Mouse (Mus musculus) CH12.LX (cell line): Measurements from ENCODE around the gene Zc3h15. TPM values are rescaled to one million over a fixed set of nuclear protein-coding genes. Genes with fewer than 3 reads are reported as not detected.

Experiments
- DNase-seq: peaks from one replicate; pipeline ENCODE4 v3.0.0-alpha.2; 2013; ENCODE audit errors: extremely low read depth
- H3K27ac ChIP-seq: 2 replicates; pipeline ENCODE4 v1.5.1; 2012; ENCODE audit warnings: low read depth, mild to moderate bottlenecking, control low read depth, moderate library complexity; ENCODE audit not compliant: insufficient read depth
- H3K27me3 ChIP-seq: replicated peaks from 2 replicates; pipeline ENCODE3; 2012; ENCODE audit warnings: inconsistent platforms
- H3K36me3 ChIP-seq, 2 experiments: replicated peaks in 1 of 2; 2 replicates each; pipeline versions ENCODE3 to v1.6.1; 2012; ENCODE audit warnings: inconsistent platforms in 1 of 2, low read length in 1 of 2, mild to moderate bottlenecking in 1 of 2, mixed read lengths in 1 of 2, moderate library complexity in 1 of 2; ENCODE audit not compliant: control insufficient read depth in 1 of 2, insufficient read depth in 1 of 2
- H3K4me1 ChIP-seq, 2 experiments: 2 replicates each; pipeline ENCODE4 v1.6.1; 2012; ENCODE audit warnings: inconsistent platforms in 1 of 2, moderate library complexity in 1 of 2; ENCODE audit not compliant: insufficient read depth in 2 of 2, control insufficient read depth in 1 of 2
- H3K4me2 ChIP-seq: 2 replicates; pipeline ENCODE4 v1.6.1; 2012; ENCODE audit warnings: low read depth, mild to moderate bottlenecking, control low read depth; ENCODE audit not compliant: poor library complexity, insufficient read depth, severe bottlenecking
- H3K4me3 ChIP-seq, 3 experiments: fragments of 150-350 bp in 1 of 3; sonication (generic) in 1 of 3; replicated peaks in 1 of 3; 2 replicates each; pipeline versions ENCODE3 to v1.5.1; 2011 to 2012; ENCODE audit warnings: low read depth in 2 of 3, low read length in 2 of 3, mild to moderate bottlenecking in 2 of 3, moderate library complexity in 2 of 3, control low read depth in 1 of 3, improper control_type of control experiment in 1 of 3, inconsistent platforms in 1 of 3, mixed read lengths in 1 of 3; ENCODE audit not compliant: poor library complexity in 1 of 3
- H3K79me2 ChIP-seq: replicated peaks from 2 replicates; pipeline ENCODE4 v1.6.1; 2012; ENCODE audit warnings: mild to moderate bottlenecking, moderate library complexity; ENCODE audit not compliant: control insufficient read depth, poor library complexity, insufficient read depth, severe bottlenecking; ENCODE audit errors: extremely low read depth
- H3K9ac ChIP-seq: 2 replicates; pipeline ENCODE4 v1.6.1; 2012; ENCODE audit warnings: low read depth, mild to moderate bottlenecking, control low read depth, moderate library complexity; ENCODE audit not compliant: insufficient read depth
- H3K9me3 ChIP-seq: replicated peaks from 2 replicates; pipeline ENCODE3; 2012; ENCODE audit warnings: low read length, inconsistent platforms, mixed read lengths
- BHLHE40 ChIP-seq: IDR thresholded peaks from 2 replicates; pipeline ENCODE4 v1.6.1; 2011; ENCODE audit warnings: mild to moderate bottlenecking, low read depth, low read length, improper control_type of control experiment
- CHD1 ChIP-seq: IDR thresholded peaks from 2 replicates; pipeline ENCODE4 v1.6.1; 2012; ENCODE audit warnings: low read depth, low read length, improper control_type of control experiment, inconsistent platforms
- CHD2 ChIP-seq: IDR thresholded peaks from 2 replicates; pipeline ENCODE4 v1.6.1; 2011; ENCODE audit warnings: low read length, improper control_type of control experiment
- CTCF ChIP-seq, 2 experiments: IDR thresholded peaks in 1 of 2; conservative IDR thresholded peaks in 1 of 2; 2 replicates each; pipeline ENCODE4 v1.5.1; 2011 to 2012; ENCODE audit warnings: low read depth in 2 of 2, low read length in 2 of 2, improper control_type of control experiment in 1 of 2, inconsistent platforms in 1 of 2, mild to moderate bottlenecking in 1 of 2, moderate library complexity in 1 of 2
- E2F4 ChIP-seq: IDR thresholded peaks from 2 replicates; pipeline ENCODE4 v1.6.1; 2011; ENCODE audit warnings: low read depth, low read length, improper control_type of control experiment; ENCODE audit not compliant: insufficient replicate concordance
- ELF1 ChIP-seq: IDR thresholded peaks from 2 replicates; pipeline ENCODE4 v1.6.1; 2014; ENCODE audit warnings: low read depth, mild to moderate bottlenecking, inconsistent platforms, low read length, improper control_type of control experiment
- EP300 ChIP-seq: IDR thresholded peaks from 2 replicates; pipeline ENCODE4 v1.6.1; 2011; ENCODE audit warnings: low read length, improper control_type of control experiment
- ETS1 ChIP-seq: conservative IDR thresholded peaks from 2 replicates; pipeline ENCODE4 v1.6.1; 2012; ENCODE audit warnings: low read depth, mild to moderate bottlenecking, inconsistent platforms, low read length, improper control_type of control experiment, moderate library complexity
- GABPA ChIP-seq: IDR thresholded peaks from 2 replicates; pipeline ENCODE4 v1.6.1; 2012; ENCODE audit warnings: low read depth, low read length, improper control_type of control experiment, inconsistent platforms; ENCODE audit not compliant: insufficient replicate concordance
- HCFC1 ChIP-seq: IDR thresholded peaks from 2 replicates; pipeline ENCODE4 v1.6.1; 2012; ENCODE audit warnings: low read depth, mild to moderate bottlenecking, inconsistent platforms, low read length, improper control_type of control experiment
- MAX ChIP-seq: IDR thresholded peaks from 2 replicates; pipeline ENCODE4 v1.6.1; 2011; ENCODE audit warnings: low read length, improper control_type of control experiment
- MXI1 ChIP-seq: IDR thresholded peaks from 2 replicates; pipeline ENCODE4 v1.6.1; 2011; ENCODE audit warnings: mild to moderate bottlenecking, low read depth, low read length, improper control_type of control experiment
- NELFE ChIP-seq: IDR thresholded peaks from 2 replicates; pipeline ENCODE4 v1.6.1; 2011; ENCODE audit warnings: low read depth, low read length, improper control_type of control experiment
- PAX5 ChIP-seq: IDR thresholded peaks from 2 replicates; pipeline ENCODE4 v1.6.1; 2012; ENCODE audit warnings: low read length, inconsistent platforms, mixed read lengths
- POLR2A ChIP-seq: IDR thresholded peaks from 2 replicates; pipeline ENCODE4 v1.6.1; 2011; ENCODE audit warnings: low read depth, mild to moderate bottlenecking, improper control_type of control experiment, low read length
- POLR2AphosphoS2 ChIP-seq: IDR thresholded peaks from 2 replicates; pipeline ENCODE4 v1.6.1; 2011; ENCODE audit warnings: low read depth, low read length, improper control_type of control experiment
- TBP ChIP-seq: conservative IDR thresholded peaks from 2 replicates; pipeline ENCODE4 v1.6.1; 2011; ENCODE audit warnings: low read depth, low read length, improper control_type of control experiment
- TCF12 ChIP-seq: IDR thresholded peaks from 2 replicates; pipeline ENCODE4 v1.6.1; 2014; ENCODE audit warnings: low read depth, mild to moderate bottlenecking, inconsistent platforms, low read length, improper control_type of control experiment
- UBTF ChIP-seq: IDR thresholded peaks from 2 replicates; pipeline ENCODE4 v1.6.1; 2012; ENCODE audit warnings: low read depth, mild to moderate bottlenecking, inconsistent platforms, low read length, improper control_type of control experiment, moderate library complexity
- ZC3H11A ChIP-seq: IDR thresholded peaks from 2 replicates; pipeline ENCODE4 v1.6.1; 2012; ENCODE audit warnings: low read depth, mild to moderate bottlenecking, inconsistent platforms, low read length, improper control_type of control experiment
- ZMIZ1 ChIP-seq: IDR thresholded peaks from 2 replicates; pipeline ENCODE4 v1.6.1; 2012; ENCODE audit warnings: low read depth, mild to moderate bottlenecking, inconsistent platforms, low read length, improper control_type of control experiment
- dilution Hi-C: fragments of 300-500 bp; cut with MboI; formaldehyde crosslinking; loops from 2 replicates; pipeline ENCODE4 v1.14.3; 2020; ENCODE audit warnings: low sequenced_read_pairs; ENCODE audit not compliant: extremely low pct_unique_long_range_greater_than_20kb, extremely low pct_ligation_motif_present
- in situ Hi-C: fragments of 300-500 bp; cut with MboI; formaldehyde crosslinking; loops from 3 replicates; pipeline ENCODE4 v1.14.3; 2019; ENCODE audit warnings: low sequenced_read_pairs, low pct_ligation_motif_present, low pct_unique_long_range_greater_than_20kb, mixed read lengths
- polyA plus RNA-seq: library from polyadenylated mRNA; unstranded; fragments of >175 nt; gene quantifications from 2 replicates; pipeline ENCODE4 v1.2.1, GENCODE M21; 2012; ENCODE audit warnings: low read depth; ENCODE audit not compliant: insufficient read length
- total RNA-seq, 2 experiments: library from RNA; depleted of rRNA; stranded (reverse); fragments of 300-350 nt in 1 of 2; fragments of >200 nt in 1 of 2; gene quantifications; 2 replicates each; pipeline ENCODE4 v1.2.3; 2012 to 2014

Gene Zc3h15
- total and polyA plus RNA-seq, 3 experiments = 172 to 277 (median 233) TPM

GRCm38 (mm10) chr2:83667430-83667829 lies 23.2 kb downstream of the Zc3h15 start:
- Histone ChIP-seq H3K27me3 (no peaks in the 10 kb centered on the region), H3K9ac (no peak overlapping the region), H3K4me1 (no peaks in the 10 kb centered on the region), H3K36me3 (peaks cover 18 to 59% of the 10 kb centered on the region in 2 experiments), H3K27ac (no peak overlapping the region), H3K79me2 (peaks cover 6% of the 10 kb centered on the region; the same call in 1 of the 2 replicates), H3K9me3 (no peaks in the 10 kb centered on the region), H3K4me2 (no peak overlapping the region), H3K4me3 (no peak overlapping the region)
- TF ChIP-seq NELFE (no peak), TCF12 (no peak), PAX5 (no peak), POLR2AphosphoS2 (no peak), GABPA (no peak), ELF1 (no peak), HCFC1 (no peak)
- in situ Hi-C loops = no loop called here
- no peak for DNase-seq
- dilution Hi-C loops = no loop called here

GRCm38 (mm10) chr2:83668052-83668451 lies 23.8 kb downstream of the Zc3h15 start:
- Histone ChIP-seq H3K4me2 (no peak overlapping the region), H3K79me2 (peaks cover 6% of the 10 kb centered on the region; the same call in 1 of the 2 replicates), H3K36me3 (peaks cover 20 to 60% of the 10 kb centered on the region in 2 experiments), H3K27me3 (no peaks in the 10 kb centered on the region), H3K9ac (no peak overlapping the region), H3K27ac (no peak overlapping the region), H3K4me3 (no peak overlapping the region), H3K9me3 (no peaks in the 10 kb centered on the region), H3K4me1 (no peaks in the 10 kb centered on the region)
- dilution Hi-C loops (no loop called here), in situ Hi-C loops (no loop called here)
- TF ChIP-seq POLR2A (no peak), HCFC1 (no peak), ELF1 (no peak), MAX (no peak), CTCF (conservative IDR thresholded peaks at IDR 0.05 in 1 of 2, IDR thresholded peaks at IDR 0.05 in 1 of 2; ENCODE audit: low read depth in 2 of 2, low read length in 2 of 2) (no peak), E2F4 (no peak), EP300 (no peak), MXI1 (no peak), NELFE (no peak), ZC3H11A (no peak), ZMIZ1 (no peak), UBTF (no peak), ETS1 (no peak), TCF12 (no peak), CHD2 (no peak), BHLHE40 (no peak), TBP (no peak), CHD1 (no peak)
- no peak for DNase-seq
